Mouse (Mus musculus): ENCODE data around the gene Gsdme.
A peak's percentile ranks its signal among the peaks of the same experiment; 100 is the strongest.

Gsdme gene

DNA sequence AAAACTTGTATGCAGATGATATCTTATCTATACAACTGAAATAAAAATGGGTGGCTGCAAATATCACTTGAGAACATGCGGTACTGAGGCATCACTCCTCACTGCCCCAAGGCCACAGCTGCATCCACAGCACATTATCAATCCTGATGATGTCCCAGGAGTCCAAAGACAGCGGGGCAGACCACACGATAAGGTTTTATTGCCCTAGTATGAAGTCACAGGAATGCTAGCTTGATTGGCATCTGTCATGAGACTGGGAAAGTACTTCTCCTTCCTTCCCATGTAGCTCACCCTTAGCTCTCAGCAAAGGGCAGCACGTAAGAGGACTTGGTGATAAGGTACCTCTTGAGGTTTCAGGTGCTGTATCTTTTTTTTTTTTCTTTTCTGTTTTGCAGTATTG is 19.5 kb downstream of the Gsdme start:
- DNase-seq = no peak

DNA sequence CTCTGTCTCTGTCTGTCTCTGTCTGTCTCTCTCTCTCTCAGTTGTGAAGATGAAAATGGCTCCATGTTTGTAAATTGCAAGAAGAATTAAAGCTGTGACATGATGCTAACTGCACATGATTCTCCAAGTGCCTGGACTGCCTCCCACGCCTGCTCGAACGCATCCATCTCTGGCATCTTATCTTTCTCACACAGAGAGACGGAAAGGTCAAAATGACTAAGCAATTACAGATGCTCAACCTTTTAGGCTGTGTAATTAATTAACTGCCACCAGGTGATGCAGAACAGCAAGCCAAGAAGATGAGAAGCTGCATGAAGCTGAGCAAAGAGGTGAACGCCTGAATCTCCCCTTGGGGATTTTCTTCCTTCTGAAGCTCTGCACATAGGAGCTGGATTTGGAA is 23.2 kb downstream of the Gsdme start:
- DNase-seq = no peak

DNA sequence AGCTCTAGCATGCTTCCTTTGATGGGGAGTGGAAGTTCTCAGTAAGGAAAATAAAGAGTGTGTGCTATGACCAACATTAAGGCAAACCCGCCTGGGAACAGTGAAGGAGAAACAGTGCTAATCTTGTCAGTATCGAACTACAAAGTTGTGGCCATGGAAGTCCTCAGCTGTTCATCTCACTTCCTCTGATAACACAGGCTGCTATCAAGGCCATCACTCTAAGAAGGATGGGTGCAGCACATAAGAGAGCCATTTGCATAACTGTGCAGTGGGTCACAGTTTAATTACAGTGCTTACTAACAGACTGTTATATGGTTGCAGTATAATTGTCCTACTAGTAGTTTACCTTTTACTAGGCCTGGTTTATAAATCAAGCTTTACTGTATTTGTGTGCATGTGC is 23.8 kb downstream of the Gsdme start:
- no peak for DNase-seq

DNA sequence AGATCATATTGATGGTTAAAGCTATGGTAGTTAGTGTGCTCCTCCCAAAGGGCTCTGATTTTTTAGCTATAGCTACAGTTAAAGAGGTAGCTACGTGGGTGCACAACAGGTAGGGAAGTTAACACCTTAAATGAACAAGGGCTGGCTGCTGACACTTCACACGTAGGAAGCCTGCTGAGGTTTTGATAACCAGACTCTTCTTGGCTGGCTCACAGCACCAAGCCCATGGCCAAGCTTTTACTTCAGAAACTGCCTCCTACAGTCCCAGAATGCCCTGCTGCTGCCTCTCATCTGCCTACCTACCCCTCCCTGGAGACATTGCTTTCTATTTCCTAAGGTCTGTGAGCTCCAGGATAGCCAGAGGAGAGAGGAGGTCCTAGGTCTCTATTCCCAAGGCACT is 25.7 kb downstream of the Gsdme start:
- no peak for DNase-seq

DNA sequence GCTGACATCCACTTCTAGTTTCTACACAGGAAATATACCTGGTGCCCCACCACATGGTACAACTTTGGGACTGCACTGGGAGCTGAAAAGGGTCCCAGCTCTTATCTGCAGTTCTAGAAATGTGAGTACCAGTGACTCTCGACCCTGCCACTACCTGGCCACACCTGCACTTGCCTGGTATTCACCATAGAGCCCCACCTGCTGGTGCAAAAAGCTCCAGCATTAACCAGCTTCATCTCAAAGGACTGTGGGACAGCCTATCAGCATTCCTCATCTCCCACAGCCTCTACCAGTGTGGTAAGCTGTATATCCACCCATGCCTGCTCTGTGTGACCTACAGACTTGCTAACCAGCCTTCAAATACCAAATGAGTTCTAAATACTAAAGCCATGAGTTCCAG is 30.7 kb downstream of the Gsdme start:
- DNase-seq = no peak

DNA sequence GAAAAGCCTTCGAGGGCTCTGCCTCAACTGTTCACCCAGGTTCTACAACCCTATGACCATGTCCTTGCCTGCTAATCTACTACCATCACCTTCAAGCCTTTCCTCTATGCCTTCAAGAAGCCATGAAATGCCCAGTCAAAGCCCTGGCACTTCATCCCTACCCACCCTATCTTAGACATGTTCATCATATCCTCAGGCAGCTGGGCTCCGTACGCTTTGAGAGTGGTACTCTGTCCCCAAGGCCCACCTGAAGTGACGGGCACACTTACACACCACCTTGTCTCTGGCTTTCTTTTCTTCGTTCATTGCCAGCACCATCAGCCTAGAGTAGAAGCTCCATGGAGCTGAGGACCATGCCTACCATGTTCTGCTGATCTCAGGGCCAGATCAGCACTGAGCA is 32.4 kb downstream of the Gsdme start:
- DNase-seq = no peak

DNA sequence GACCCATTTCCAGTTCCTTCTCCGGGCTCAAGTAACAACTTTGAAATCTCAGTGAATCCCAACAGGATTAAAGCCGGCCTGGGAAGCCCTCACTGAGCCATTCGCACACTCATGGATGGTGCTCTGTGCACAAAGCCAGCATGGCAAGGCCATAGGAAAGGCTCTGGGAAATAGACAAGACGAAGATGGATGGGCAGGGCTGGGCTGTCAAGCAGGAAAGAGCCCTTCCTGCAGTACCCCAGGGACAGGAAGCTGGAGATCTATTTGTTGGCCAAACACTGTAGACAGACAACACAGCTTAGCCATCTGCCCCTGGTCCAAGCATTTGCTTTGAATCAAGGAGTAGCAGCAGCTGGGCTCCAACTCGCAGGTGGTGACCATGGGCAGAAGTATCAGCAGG is 35.5 kb downstream of the Gsdme start:
- DNase-seq = peak in 1 of 2 experiments; percentile 34

DNA sequence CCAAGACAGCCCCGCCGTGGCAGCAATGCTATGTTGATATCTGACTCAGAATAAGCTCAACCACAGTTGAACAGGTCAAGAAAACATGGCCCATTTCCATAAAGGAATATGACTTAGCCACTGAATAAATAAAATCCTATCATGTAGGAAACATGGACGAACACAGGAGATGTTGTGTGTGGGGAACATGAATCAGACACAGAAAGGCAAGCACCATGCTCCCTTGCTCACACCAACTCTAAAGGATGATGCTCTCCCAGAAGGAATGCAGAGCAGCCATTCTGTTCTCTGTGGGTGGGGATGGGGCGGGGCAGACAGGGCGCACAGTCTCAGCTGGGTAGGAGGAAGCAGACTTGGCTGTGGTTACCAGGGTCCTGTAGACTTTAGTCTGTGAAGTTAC is 38.4 kb downstream of the Gsdme start:
- no peak for DNase-seq

DNA sequence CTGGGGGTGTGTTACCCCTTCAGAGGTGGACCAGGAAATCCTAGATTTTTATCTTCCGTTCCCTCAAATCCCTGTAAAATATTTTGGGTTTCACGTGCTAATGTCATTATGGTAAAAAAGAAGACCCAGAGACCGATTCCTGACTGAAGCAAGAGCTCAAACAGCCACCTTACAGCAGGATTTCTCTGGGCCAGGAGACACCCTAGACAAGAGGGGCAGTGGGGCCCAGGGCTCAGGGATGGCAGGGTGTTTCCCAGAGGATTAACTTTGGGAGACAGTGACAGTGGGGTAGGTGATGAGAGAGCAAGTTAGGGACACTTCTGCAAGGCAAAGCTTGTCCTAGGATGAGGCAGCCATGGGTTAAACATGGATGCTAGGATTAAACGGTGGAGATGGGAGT is 40.1 kb downstream of the Gsdme start:
- DNase-seq = no peak

DNA sequence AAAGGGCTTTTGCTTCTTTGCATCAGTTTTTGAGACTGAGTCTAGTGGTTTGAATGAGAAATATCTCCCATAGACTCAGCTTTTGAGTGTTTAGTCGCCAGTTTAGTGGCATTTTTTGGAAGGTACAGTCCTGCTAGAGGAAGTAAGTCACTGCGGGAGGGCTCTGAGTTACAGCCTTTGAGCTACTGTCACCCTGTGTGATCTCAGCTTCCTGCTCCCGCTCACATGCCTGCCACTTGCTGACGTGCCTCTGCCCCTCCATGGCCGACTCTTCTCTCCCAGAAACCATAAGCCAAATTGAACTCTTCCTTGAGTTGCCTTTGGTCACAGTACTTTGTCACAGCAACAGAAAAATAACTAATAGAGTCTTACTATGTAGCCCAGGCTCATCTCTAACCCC is 40.7 kb downstream of the Gsdme start:
- DNase-seq = no peak

DNA sequence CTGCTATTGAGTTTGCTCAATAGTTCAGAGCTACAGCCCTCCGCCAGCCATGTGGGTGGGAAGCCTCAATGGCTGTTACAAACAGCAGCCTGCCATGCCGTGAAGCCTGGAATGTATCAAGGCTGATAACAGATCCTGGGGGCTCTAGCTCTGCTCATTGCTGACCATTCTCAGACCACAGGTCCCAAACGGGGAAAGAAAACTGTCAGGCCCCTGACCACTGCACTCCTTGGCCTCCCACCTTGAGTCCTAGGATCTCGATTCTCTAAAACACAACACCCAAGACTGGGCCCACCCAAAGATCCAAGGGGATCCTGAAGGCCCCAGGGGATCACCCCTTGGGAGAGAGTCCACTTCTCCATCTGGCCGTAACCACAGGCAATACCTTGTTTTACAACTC is 41.3 kb downstream of the Gsdme start:
- DNase-seq = no peak

DNA sequence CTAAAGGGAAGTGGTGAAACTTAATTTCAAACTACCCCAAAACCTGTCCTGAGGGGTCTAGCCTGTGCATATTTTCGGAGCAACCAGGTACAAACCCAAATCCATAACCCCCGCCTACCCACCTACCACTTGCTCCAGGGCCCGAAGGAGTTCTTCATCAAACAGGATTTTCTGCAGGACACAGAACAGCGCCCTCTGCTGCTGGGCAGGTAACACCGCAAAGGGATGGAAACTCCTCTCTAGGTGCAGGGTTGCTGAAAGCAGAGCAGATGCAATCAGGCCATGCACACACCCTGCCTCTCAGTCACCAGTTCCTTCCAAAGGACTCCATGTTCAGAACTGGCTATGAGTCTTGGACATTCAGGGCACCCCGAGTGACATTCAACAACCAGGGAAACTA is 42.8 kb downstream of the Gsdme start:
- peak in 1 of 2 experiments; percentile 46 for DNase-seq

DNA sequence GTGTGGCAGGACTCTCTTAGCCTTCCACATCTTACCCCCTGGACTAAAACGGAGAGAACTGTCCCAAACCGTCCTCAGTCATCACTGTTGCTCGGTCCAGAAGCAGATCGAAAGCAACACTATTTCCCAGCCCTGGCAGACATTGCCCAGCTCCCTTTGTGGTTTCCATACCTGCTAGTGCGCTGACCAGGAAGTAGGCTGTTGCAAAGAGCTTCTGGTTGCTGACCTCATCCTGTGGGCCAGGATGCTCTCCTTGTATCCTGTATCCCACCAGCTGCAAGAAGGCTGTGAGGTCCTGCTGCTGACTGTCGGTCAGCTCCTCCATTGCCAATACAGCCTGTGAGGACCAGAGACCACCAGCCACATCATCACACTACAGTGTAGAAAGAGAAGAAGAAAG is 44.6 kb downstream of the Gsdme start:
- no peak for DNase-seq

DNA sequence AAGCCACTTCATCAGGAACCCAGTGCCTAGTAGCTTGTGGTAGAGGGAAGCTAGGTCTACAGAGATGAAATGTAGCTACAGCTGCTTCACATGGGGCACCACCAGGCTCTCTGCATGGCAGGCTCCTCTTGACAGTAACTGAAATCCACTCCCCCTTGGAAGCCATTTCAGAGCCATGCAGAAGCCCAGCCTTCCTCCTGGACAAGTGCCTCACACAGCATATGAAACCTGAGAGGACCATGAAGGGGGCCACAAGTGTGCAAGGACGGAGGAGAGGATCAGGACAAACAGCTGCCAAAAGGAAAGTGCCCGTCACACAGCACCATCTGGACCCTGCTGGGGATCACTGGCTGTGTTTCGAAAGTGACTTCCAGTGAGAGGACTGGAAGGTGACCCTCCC is 45.0 kb downstream of the Gsdme start:
- DNase-seq = no peak

DNA sequence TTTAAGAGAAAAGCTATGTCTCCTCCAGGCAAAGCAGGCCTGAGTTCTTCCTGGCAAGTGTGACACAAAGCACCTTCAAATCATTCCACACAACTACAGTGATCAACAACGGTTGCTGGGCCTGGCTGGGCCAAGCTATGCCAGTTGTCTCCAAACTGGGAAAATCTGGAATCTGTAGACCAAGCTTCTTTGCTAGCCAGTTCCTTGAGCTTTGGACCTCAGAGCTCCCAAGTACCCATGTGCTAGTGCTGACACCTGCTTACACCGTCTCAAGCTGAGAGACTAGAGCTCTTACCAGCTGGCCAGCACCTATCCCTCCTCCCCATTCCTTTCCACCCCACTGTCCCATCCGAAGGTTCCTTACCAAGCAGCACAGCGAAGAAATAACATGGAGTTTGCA is 47.7 kb downstream of the Gsdme start:
- DNase-seq = no peak

DNA sequence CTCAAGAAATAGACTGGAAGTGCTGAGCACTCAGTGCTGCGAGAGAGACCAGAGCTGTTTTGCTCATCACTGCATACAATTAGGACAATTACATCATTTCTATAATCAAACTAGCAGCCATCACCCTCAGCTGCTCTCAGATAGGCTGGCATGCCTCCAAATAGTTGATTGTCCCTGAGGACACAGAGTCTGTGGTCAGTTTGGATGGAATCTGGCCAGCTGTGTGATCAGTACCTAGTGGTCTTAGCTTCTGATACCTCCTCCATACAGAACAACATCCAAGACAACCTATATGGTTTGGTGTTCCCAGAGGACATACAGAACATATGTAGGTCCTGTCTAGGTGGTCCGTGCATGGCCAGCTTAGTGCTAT is 48.3 kb downstream of the Gsdme start:
- DNase-seq = no peak

DNA sequence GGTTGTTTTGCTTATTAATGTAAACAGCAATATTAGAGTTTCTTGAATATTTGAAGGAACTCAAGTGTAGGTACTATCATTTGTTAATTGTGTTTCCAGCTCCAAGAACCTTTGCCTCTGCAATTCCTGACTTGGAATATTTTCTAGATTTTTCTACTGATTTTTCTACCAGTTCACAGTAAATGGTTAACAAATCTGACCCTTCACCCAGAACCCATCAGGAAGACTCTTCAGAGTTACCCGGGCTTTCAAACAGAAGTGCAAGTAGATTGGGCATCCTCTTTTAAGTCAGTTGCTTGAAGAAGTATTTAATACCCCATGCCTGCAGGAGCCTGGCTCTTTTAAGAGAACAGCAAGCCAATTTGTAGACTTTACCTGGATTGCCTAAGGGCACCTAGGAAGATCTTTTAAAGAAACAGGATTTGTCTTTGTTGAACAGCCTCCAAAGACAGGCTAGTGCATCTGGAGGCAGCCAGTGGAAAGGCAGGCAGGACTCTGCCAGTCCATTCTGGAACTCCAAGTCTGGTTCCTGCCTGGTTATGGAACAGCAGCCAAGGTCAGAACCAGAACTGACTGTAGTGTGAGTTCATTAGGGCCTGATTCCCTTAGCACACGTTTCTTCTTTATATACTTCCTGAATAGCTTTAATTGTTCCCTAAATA is 48.8 kb downstream of the Gsdme start:
- no peak for DNase-seq

DNA sequence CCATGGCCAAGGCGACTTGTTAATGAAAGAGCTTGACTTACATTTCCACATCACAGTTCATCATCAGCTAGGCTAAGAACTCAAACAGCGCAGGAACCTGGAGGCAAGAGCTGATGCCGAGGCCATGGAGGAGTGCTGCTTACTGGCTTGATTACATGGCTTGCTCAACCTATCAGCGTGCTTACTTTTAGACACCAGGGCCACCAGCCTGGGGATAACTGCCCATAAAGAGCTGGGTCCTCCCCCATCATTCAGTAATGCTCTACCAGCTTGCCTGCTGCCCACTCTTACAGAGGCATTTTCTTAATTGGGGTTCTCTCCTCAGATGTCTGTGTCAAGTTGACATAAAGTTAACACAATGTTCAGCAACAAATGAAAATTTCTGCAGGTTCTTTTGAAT is 58.6 kb downstream of the Gsdme start:
- DNase-seq = no peak

DNA sequence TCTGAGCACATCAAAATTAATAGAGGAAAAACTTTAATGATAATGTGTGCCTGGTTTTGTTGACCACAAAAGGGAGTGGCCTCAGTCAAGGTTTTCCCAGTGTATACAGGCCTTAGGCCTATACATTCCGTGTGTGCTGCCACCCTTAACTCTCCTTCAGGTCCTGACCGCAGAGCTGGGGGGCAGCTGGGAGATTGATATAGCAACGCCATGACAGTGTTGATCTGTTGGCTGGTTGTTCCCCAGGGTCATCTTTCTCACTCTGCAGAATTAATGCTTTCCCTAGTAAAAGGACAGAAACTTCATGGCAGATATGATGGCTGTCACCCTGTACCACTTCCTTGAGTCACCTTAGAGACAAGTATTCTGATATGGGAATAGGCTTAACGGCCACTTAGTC is 59.3 kb downstream of the Gsdme start:
- no peak for DNase-seq

DNA sequence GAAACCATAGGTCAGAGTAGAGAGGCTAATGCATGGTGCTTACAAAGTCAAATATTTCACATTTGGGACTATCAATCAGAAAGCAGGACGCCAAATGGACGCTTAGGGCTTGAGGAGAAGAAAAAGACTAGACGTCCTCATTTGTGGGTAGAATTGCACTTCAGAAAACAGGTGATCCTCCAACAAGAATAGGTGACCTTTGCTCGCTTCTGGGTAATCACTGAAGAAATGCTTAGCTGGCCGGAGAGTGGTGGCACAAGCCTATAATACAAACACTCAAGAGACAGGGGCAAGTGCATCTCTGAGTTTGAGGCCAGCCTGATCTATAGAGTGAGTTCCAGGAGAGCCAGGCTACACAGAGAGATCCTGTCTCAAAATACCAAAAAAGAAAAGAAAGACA is 69.8 kb downstream of the Gsdme start:
- DNase-seq = no peak

DNA sequence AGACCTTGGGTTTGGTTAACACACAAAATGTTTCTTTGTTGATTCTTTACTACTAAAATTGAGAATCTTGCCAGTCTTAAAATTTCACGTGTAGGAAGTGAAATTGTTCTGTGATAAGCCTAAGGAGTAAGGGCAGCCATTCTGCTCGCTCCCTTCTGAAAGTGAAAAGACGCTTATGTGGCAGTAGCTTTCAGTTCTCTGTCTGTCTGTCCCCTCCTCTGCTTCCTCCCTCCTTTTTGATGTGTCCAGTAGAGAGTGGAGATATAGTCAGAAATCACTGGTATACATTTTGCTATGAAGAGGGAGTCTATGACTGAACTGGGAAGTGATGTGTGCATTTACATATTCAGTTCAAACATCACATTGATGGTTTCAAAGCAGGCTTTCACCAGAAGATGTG is 70.8 kb downstream of the Gsdme start:
- no peak for DNase-seq

DNA sequence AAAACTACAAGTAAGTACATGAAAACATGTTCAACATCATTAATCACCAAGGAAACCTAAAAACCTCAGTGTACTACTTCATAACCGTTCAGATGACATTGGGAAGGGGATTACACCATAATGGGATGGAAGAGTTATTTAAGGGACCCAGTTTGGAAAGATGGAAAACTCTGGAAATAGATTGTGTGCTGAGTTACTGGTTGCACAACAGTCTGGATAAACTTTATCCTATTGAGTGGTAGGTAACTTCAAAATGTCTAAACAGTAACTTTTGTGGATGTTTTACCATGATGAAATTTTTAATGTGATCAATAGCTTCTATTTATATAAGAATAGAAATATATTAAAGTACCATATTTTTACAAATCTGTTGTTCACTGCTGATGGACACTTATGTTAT is 71.5 kb downstream of the Gsdme start:
- no peak for DNase-seq

DNA sequence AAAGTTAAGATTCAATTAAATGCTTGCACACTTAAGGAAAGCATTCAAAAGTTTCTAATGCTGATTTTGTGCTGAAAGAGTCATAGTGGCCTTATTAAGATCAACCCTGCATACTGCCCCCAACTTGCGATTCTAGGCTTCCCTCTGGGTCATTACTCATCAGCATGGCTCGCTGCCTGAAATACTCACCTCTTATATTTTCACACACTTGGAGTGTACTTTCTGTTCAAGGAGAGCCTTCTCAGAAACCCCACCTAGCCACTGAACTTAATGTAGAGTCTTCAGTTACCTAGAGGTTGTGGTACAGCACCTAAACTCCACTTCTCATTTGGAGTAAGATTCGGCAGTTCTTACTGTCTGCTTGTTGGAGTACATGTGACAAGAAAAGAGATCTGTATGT is 72.1 kb downstream of the Gsdme start:
- no peak for DNase-seq

DNA sequence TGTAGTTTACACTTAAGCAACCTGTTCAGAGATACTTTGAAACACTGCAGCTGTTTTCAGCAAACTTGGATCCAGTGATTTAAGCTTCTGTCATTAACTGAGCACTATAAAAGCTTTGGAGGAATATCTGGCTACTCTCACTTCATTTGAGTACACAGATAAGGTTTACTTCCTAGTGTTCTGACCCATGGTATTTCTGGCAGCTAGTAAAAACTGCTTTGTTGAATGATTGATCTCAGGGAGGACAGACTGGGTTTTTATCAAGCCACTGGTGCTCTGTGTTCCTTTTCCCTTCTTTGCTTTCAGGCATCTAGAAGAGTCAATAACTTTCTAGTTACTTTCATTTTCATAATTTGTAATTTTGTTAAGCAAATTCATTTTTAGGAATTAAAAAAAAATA is 74.3 kb downstream of the Gsdme start:
- no peak for DNase-seq

DNA sequence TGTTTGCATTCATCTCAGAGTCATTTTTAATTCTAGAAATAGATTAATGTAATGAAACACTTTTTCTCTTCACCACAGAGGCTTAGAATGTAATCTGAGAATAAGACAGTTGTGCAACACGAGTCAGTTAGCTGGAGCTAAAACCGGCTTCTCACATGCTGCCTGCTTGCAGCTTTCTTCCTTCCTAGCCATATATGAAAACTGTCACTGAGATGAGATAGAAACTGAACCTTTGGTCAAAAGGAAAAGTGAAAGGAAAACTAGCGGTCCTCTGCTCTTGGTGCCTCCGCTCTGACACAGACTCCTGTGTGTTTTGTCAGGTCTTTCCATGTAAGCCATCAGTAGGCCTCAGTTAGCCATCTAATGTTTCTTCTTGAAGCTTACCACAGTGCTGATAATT is 75.7 kb downstream of the Gsdme start:
- DNase-seq = no peak

DNA sequence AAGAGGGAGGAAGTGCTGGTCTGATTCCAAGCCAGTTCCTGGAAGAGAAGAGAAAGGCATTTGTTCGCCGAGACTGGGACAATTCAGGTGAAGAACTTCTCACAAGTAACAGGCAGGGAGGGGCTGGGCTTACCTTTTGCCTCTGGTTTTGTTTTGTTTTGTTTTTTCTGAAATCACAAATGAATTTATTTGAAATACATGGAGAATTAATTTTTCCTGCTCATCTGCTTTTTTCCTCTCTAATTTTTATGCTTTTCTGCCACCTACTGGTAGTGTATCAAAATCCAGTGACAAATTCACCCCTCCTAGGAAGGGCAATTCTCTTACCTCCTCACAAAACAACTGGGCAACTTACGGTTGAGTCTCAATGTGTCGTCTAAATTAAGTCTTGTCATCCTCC is 83.5 kb downstream of the Gsdme start:
- no peak for DNase-seq

Measured in lung, postnatal 4 days (tissue).